Mouse (Mus musculus) spleen, adult 12 weeks (tissue): ENCODE measurements around the gene Smug1.

Experiments used
- DNase-seq: peaks from one replicate; pipeline ENCODE4 v3.0.0; 2022; ENCODE audit warnings: low spot score

Smug1 gene

DNA sequence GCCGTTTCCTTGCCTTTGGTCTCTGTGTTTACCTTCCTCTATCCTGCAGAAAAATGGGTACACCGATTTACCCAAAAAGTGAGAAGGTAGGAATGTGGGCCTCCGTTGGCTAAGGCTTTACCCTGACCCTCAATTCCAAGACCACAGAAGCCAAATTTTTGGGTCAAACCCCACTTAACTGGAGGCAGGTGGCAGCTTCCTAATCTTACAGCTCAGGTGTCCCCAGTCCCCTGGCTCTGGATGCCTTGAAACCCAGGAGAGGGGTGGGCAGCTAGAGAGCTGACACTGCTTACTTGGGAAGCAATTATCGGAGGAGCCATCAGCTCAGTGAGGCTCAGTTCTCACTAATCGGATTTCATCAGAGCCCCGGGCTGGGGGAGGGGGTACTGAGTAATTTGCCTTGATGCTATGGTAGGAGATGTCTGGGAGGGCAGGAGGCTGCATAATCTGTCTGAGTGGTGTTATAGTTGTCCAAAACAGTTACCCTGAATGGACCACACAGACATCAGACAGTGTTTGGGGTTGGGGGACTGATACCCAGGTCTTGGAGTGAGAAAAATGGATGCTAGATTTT lies at the start of gene Smug1:
Smug1 (minus strand) TSS at position 51 of the 574 bp plus-strand sequence.
- DNase-seq, result no peak

DNA sequence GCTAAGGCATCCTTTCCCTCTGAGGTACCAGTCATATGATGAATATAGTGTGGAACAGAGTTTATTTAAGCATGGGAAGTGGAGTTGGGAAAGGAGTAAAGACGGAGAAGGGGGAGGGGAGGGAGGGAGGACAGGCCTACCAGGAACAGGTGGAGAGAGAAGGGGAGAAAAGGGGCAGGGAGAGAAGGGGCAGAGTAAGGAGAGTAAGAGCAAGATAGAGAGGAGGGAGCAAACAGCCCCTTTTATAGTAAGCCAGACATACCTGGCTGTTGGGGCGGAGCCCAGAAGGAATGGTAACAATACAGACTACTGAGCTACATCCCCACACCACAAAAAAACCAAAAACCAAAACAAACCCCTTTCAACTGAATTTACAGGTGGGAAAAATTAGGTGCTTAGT lies 49.2 kb upstream of the Smug1 start:
- no peak for DNase-seq

- peak; percentile 19 for DNase-seq
Measured at GRCm38 (mm10) chr15:103214971-103215907, 48.3 kb upstream of the Smug1 start.

DNA sequence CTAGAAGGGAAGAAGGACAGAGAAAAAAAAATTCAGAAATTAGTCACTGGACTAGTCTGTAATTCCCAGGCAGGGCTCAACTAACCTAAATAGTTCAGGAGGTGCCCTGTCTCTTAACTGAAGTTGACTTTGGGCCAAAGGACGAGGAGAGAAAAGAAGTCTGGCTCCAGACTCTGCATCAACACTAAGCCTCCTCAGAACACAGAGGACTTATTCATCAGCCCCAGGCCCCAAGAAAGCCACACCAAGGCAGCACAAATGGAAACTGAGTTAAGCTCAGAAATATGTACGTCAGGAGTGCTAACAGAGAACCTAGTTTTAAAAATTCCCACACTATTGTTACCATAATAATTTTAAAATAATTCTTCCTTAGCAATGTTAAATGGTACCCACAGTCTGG lies 47.3 kb upstream of the Smug1 start:
- DNase-seq, result no peak

GRCm38 (mm10) chr15:103205156-103205555 lies 38.3 kb upstream of the Smug1 start:
- DNase-seq, result no peak

- DNase-seq, result no peak
Measured at GRCm38 (mm10) chr15:103202088-103202793, 35.3 kb upstream of the Smug1 start.

- DNase-seq, result no peak
Measured at GRCm38 (mm10) chr15:103197785-103198184, 30.9 kb upstream of the Smug1 start.

GRCm38 (mm10) chr15:103196835-103197234 lies 29.9 kb upstream of the Smug1 start:
- DNase-seq, result no peak

- DNase-seq, result no peak
Measured at GRCm38 (mm10) chr15:103193606-103194005, 26.7 kb upstream of the Smug1 start.

DNA sequence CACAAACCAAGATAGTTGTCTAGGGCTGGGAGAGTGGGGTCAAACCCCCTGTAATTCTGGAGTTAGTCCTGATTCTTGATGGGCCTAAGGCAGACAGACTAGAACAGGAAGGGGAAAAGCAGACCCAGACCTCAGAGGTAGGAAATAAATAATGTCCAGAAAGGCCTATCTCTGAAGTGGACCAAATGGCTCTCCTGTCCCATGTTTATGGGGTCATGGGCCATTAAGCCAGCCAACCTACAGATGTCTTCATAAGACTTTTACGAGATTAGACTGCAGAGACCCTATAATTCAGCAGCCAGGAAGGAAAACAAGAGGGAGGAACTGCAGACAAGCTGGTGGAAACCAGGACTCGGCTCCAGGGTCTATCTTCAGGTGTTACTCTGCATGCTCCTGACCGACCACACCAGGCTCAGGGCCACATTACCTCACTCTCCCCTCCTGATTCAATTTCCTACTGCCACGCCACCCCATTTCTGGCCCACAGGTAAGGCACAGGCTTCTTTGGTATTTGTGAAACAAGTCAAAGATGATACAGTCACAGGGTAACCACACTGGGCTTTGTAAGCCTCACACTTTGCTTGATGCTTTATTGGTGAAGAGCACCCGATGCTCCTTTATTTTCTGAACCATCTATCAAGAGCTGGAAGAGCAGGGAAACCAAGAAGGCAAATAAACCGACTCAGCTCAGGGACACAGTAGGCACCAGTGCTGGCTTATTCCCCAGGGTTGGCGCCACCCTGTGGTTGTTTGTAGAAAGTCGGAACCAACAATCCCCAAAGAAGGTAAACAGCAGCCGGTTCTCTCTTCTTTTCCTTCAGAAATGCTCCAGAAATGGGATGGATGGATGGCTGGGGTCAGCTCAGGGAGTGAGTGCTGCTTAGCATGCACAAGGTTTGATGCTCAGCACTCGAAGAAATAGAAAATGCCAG lies 23.9 kb upstream of the Smug1 start:
- no peak for DNase-seq

GRCm38 (mm10) chr15:103190083-103190482 lies 23.2 kb upstream of the Smug1 start:
- no peak for DNase-seq

- DNase-seq, result no peak
Measured at GRCm38 (mm10) chr15:103187803-103188202, 20.9 kb upstream of the Smug1 start.

DNA sequence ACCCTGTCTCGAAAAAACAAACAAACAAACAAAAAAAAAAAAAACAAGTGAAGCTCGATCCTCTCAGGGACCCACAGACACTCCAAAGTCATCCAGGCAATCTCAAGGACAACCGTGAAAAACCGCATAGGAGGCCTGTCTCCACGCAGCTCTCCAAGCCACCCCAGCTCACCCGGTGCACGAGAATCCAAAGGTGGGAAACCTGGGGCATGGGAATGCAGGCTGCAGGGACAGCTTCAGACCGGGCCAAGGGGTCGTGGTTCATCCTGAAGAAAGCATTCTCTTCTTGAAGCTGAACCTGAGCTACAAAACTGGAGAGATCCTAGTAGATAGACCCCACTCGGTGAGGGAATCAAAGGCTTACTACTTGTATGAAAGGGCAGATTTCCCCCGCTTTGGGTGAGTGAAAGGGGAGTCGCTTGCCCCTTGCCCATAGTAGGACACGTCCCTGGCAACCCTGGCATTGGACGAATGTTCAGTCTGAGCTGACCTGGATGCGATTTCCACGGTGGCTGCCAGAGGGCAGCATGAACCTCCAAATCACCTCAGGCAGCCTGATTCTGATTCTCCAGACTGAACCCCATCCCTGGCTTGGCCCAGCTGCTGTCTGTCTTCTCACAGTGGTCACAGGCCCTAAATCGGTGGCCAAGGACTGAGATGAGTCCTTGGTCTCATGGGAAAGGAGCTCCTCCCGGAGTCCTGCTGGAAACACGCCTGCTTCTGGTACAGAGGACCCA lies 18.7 kb upstream of the Smug1 start:
- no peak for DNase-seq

DNA sequence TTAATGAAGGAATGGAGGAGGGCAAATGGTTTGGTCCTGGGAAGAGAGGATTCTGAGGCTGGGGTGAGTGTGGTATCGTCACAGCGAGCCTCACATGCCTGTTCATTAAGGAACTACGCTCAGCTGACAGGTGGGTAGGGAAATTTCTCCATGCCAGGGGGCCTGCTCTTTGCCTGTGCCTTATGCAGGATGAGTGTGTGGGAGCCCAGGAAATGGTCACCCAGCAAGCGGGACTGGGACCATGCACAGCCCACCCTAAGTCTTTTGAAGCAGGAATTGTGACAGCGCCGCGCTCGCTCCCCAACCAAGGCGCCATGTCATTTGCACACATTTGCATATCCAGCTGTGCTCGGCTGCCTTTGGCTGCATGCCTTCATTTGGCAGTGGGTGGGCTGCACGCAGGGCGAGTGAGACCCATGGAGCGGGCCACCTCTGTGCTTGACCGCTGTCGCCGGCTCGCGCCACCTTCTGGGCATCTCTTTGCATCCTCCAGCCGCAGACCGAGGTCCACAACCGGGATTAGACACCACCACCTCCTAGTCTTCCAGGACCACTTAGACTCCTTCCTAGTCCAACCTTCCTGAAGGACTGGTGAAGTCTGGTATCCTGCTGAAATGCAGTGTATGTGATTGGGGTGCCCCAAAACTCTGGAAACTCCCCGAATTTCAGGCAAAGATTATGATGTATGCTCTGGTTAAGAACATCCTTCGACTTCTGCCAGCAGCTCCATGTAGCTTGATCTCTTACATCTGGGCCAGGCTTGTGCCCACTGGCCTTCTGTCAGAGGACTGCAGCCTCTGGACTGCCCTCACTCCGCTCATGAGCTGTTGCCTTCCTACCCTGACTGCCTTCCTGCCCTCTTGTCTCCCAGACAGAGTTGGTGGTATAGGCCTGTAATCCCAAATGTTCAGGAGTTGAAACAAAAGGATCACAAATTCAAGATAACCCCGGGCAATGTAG lies 17.0 kb upstream of the Smug1 start:
- no peak for DNase-seq

- DNase-seq, result no peak
Measured at GRCm38 (mm10) chr15:103183135-103183534, 16.2 kb upstream of the Smug1 start.

GRCm38 (mm10) chr15:103182166-103182790 lies 15.4 kb upstream of the Smug1 start:
- DNase-seq, result peak; percentile 66

DNA sequence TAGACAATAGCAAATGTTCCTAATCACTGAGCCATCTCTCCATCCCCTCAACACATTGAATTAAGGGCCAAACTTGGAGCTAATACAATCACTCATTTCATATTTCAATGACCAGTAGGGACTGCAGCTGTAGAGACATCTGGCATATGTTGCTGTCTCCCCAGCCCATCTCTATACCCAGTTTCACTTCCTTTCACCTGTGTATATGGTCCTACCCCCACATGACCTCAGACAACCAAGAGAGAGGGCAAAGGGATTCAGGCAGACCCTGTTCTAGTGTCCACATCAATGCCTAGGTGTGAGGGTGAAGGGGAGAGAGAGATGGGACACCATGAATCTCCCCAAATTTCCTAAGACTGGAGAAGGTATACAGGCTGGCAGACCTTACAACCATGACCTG lies 13.5 kb upstream of the Smug1 start:
- no peak for DNase-seq

DNA sequence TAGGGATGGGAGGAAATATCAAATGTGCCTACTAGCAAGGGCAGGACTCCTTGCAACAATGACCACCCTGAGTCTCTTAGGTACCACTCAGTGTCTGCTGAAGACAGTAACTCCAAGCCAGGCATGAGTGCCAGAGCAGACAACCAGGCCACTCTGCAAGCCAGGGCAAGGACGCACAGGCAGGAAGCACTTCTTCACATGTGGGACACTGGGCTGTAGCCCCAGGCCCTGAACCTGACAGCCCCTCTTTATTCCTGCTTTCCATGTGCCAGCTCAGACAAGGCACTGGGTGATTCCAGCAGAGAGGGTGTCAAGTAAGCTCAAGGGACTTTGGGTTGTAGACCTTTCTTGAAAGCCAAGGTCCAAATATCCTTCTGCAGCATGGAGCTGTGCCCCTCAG lies 11.9 kb upstream of the Smug1 start:
- DNase-seq, result no peak

DNA sequence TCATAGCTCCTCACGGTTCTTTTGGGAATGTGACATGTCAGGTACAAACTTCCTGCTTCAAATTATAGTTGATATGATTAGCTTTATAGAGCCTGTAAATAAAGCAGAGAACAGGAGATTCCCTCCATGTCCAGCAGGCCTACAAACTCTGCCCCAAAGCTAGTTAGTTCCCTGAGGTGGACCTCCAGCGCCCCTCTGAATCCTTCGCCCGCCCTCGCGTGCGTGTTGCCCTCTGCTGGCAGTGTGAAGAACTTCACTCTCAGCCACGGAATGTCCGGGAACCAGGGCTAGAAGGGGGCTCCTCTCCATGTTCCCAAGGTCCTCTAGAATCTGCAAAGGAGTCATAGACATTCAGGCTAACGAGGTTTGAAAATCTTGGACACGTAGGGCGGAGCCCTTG lies 11.2 kb upstream of the Smug1 start:
- DNase-seq, result no peak
